Mouse (Mus musculus) spleen, postnatal 0 days (tissue): ENCODE measurements around the gene Shoc2. TPM values are rescaled to one million over a fixed set of nuclear protein-coding genes. Genes with fewer than 3 reads are reported as not detected.

Experiments used
- polyA plus RNA-seq: library from polyadenylated mRNA; unstranded; fragments of >200 nt; fragmentation: Nextera tagmentation; extraction: Ambion mirVana; gene quantifications from 2 replicates; pipeline ENCODE4 v1.2.1, GENCODE M21; 2015

Gene Shoc2
- 21.3 and 23.2 TPM in 2 replicates for polyA plus RNA-seq

GRCm38 (mm10) chr19:53943802-53944785 lies at the start of gene Shoc2, which contains the start of gene Bbip1:
Gene Shoc2 (plus strand): TSS chr19:53944306.
Gene Bbip1 (minus strand): TSS chr19:53944627.

DNA sequence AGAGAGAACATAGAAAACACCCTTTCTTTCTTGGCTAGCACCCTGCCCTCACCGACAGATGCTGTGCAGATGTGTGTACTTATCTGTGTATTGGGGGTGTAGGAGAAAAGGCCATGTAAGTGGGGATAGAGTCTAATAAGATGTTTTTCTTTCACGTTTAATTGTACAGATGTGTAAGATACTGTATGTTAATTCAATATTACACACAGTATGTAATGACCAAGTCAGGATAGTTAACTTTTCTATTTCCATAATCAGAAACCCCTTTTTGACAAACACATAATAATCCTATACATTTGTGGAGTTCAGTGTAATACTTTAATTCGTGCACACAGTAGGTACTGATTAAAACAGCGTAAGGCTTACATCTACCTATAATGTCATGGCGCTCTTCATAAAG lies 99.7 kb downstream of the Shoc2 start, which contains the start of gene Adra2a:
Gene Adra2a, plus strand, starts transcription at position 301 of the 400 bp plus-strand sequence.

Other genes with a start within 250 kb of the Shoc2 start
- 83.1 and 89.6 TPM in 2 replicates for gene Pdcd4, start 52.1 kb upstream of the Shoc2 start, polyA plus RNA-seq
- gene Bbip1, start 321 bp downstream of the Shoc2 start, polyA plus RNA-seq, result 60.2 and 63.5 TPM in 2 replicates
- 0.06 and 0.08 TPM in 2 replicates for gene Adra2a, start 99.8 kb downstream of the Shoc2 start, polyA plus RNA-seq